Mouse (Mus musculus): Measurements from ENCODE around the gene Ankrd61.

DNA sequence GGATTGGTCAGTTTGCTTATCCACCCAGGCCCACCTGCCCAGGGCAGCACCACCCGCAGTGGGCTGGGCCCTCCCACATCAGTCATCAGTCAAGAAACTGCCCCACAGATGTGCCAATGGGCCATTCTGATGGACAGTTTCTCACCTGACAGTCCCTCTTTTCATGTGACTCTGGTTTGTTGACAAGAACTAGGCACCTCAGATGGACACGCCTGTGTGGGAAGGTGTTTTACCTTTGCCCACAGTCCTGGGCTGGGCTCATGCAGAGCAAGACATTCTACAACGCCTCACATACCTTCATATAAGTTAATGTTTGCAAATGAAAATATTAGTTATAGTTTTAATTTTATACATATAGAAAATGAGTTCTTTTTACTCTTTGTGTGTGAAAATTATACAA is 20.6 kb upstream of the Ankrd61 start:
- TF ChIP-seq MYOG (IDR thresholded peaks at IDR 0.05; ENCODE audit: control insufficient read depth in 1 of 3, insufficient read depth in 1 of 3, insufficient read length in 2 of 3, low read depth in 2 of 3) (no peak), POLR2A (IDR thresholded peaks at IDR 0.05; ENCODE audit: insufficient read length, low read depth) (no peak), SRF (IDR thresholded peaks at IDR 0.05; ENCODE audit: control insufficient read depth, insufficient read length, low read depth) (no peak), MAX (IDR thresholded peaks at IDR 0.05; ENCODE audit: low read depth) (no peak), CEBPB (IDR thresholded peaks at IDR 0.05; ENCODE audit: insufficient read depth, poor library complexity, severe bottlenecking) (no peak), USF1 (IDR thresholded peaks at IDR 0.05; ENCODE audit: low read depth) (no peak), MYOD1 (IDR thresholded peaks at IDR 0.05; ENCODE audit: control insufficient read depth in 1 of 3, insufficient read length in 2 of 3, low read depth in 2 of 3) (no peak), REST (IDR thresholded peaks at IDR 0.05; ENCODE audit: insufficient read depth, insufficient read length) (no peak), POLR2AphosphoS2 (IDR thresholded peaks at IDR 0.05; ENCODE audit: insufficient read length, low read depth) (no peak), TCF12 (IDR thresholded peaks at IDR 0.05; ENCODE audit: insufficient read depth, poor library complexity, severe bottlenecking) (no peak), E2F4 (IDR thresholded peaks at IDR 0.05; ENCODE audit: insufficient read depth) (no peak), TCF3 (IDR thresholded peaks at IDR 0.05; ENCODE audit: insufficient read length, low read depth) (no peak)
